8 mouse cellular contexts compared by ENCODE assay signal in the genomic region with DNA sequence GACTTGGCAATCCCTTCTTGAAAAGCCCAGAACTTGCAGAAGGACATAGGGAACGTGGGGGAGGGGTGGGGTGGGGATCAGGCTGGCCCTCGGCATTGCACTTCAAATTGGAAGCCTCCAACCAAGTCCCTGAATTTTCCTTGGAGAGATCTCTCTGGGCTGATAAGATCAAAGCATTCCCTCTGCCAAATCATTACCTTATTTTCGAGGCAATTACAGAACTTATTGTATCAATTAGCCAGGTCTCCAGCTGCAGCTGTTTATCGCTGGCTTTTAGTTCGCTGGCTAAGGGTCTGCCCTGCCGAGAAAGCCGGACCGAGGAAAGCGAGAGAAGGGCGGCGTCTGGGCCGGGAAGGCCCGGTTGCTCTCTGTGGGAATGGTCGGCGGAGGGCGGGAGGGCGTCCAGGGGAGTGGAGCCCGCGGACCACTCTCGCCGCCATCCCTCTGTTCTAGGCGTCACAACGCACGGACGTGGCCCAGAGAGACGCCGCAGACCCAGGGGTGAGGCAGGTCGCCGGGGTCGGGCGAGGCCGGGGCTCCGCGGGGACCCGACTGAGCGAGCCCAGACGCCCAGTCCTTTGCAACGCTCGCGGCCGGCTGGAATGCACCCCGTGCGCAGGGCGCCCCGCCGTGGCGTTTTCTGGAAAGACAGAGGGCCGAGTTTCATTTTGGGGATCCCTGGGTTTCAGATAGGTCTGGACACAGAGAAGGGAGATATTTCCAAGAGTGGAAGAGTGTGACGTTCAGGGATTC. TPM values are rescaled to one million over a fixed set of nuclear protein-coding genes. Genes with fewer than 3 reads are reported as not detected.
DNase-seq lines count a peak whose midpoint lies in the region; ATAC-seq and TF ChIP-seq lines count a peak whose summit lies in the region.

No protein-coding gene starts in this region.

- H3K27ac ChIP-seq in forebrain, postnatal 0 days (ENCODE audit: low read depth, low read length), result no peak overlapping the region
- H3K27ac ChIP-seq in lung, embryonic 14.5 days (ENCODE audit: low read depth), result peak overlapping the region; percentile 83

- H3K4me1 ChIP-seq in forebrain, postnatal 0 days (ENCODE audit: insufficient read depth), result no peaks in the 10 kb centered on the region
- H3K4me1 ChIP-seq in lung, embryonic 14.5 days (ENCODE audit: insufficient read depth), result peaks cover 17% of the 10 kb centered on the region; the same call in 1 of the 2 replicates

- WGBS in forebrain, postnatal 0 days, result under 1% methylated on average over 48 of the region's 49 CpGs
- WGBS in lung, embryonic 14.5 days, result under 1% methylated on average over 49 of the region's 49 CpGs

- peaks cover 8% of the 10 kb centered on the region; the same call in 1 of the 2 replicates for H3K27me3 ChIP-seq in forebrain, postnatal 0 days (ENCODE audit: insufficient read depth, low read length)
- H3K27me3 ChIP-seq in lung, embryonic 14.5 days (ENCODE audit: insufficient read depth, low read length), result peaks cover 2% of the 10 kb centered on the region; the same call in 1 of the 2 replicates

- H3K4me3 ChIP-seq in forebrain, postnatal 0 days (ENCODE audit: low read depth, low read length), result peak overlapping the region; percentile 42
- peak overlapping the region; percentile 54 for H3K4me3 ChIP-seq in lung, embryonic 14.5 days (ENCODE audit: low read depth, low read length)

- no peaks in the 10 kb centered on the region for H3K36me3 ChIP-seq in forebrain, postnatal 0 days (ENCODE audit: insufficient read depth)
- no peaks in the 10 kb centered on the region for H3K36me3 ChIP-seq in lung, embryonic 14.5 days (ENCODE audit: insufficient read depth)

- peak overlapping the region; percentile 48 for H3K9ac ChIP-seq in forebrain, postnatal 0 days
- peak overlapping the region; percentile 69 for H3K9ac ChIP-seq in lung, embryonic 14.5 days

- TF ChIP-seq CTCF in forebrain, postnatal 0 days (IDR thresholded peaks at IDR 0.05; ENCODE audit: low read depth), result peak; percentile 62
- peak; percentile 72 for TF ChIP-seq CTCF in lung, embryonic 14.5 days (IDR thresholded peaks at IDR 0.05; ENCODE audit: low read depth)

- no peaks in the 10 kb centered on the region for H3K9me3 ChIP-seq in forebrain, postnatal 0 days (ENCODE audit: low read length)
- no peaks in the 10 kb centered on the region for H3K9me3 ChIP-seq in lung, embryonic 14.5 days (ENCODE audit: low read depth, low read length)

- peak; percentile 57 for DNase-seq in ES-CJ7 (ENCODE audit: low read depth, low spot score)
- peak; percentile 42 for DNase-seq in cerebellum, adult 11 months
- DNase-seq in forebrain, postnatal 0 days, result peak; percentile 67
- DNase-seq in heart, postnatal 4 days, result peak; percentile 96
- peak; percentile 63 to 81 for DNase-seq in layer of hippocampus, adult 8-10 months (ENCODE audit: low spot score in 2 of 2)
- DNase-seq in lung, embryonic 14.5 days, result peak; percentile 95
- DNase-seq in ovary, adult 18-20 months (ENCODE audit: low spot score), result peak; percentile 71
- peak; percentile 60 to 82 for DNase-seq in thymus, postnatal 10 days (ENCODE audit: low spot score in 2 of 2)

- peak; percentile 74 for ATAC-seq in forebrain, postnatal 0 days
- peak; percentile 72 for ATAC-seq in lung, embryonic 14.5 days (ENCODE audit: insufficient read depth)

- H3K4me2 ChIP-seq in forebrain, postnatal 0 days (ENCODE audit: low read depth), result peak overlapping the region; percentile 72
- H3K4me2 ChIP-seq in lung, embryonic 14.5 days, result peak overlapping the region; percentile 74

RNA-seq across cellular contexts. Expression of a gene that starts 6.0 kb away (rescaled TPM):
- 1.2 and 2.0 TPM in 2 replicates for total RNA-seq in forebrain, postnatal 0 days (2014; rRNA removed)
- polyA plus RNA-seq in forebrain, postnatal 0 days (2015; fragmentation: Nextera tagmentation; extraction: Ambion mirVana), result 0.21 and 0.47 TPM in 2 replicates
- total RNA-seq in heart, postnatal 4 days (2021), result 1 to 10 TPM; 1.0 to 1.7 TPM
- total RNA-seq in layer of hippocampus, adult 8-10 months (2022), result under 1 TPM; 0.41 to 0.58 (median 0.55) TPM
- 2.8 and 3.4 TPM in 2 replicates for polyA plus RNA-seq in lung, embryonic 14.5 days (2014; fragmentation: Nextera tagmentation; extraction: Ambion mirVana)

Comparison
In these comparisons a context has a peak if more than half of its experiments do, and no peak if none do; other contexts are left out.
1. DNase-seq: peak in every context shown above with its lines; median percentile 96 in heart, postnatal 4 days; 95 in lung, embryonic 14.5 days; 72 in layer of hippocampus, adult 8-10 months; 71 in ovary, adult 18-20 months; 71 in thymus, postnatal 10 days; 67 in forebrain, postnatal 0 days; 57 in ES-CJ7; 42 in cerebellum, adult 11 months.